Mouse (Mus musculus) layer of hippocampus, adult 2 months (tissue): ENCODE data around the gene Rps15. TPM values are rescaled to one million over a fixed set of nuclear protein-coding genes. Genes with fewer than 3 reads are reported as not detected.

Source experiments
- DNase-seq, 2 experiments: peaks; one replicate each; pipeline ENCODE4 v3.0.0; 2022; ENCODE audit warnings: low spot score in 2 of 2
- H3K27ac ChIP-seq: fragments of 200-600 bp; 2 replicates; pipeline ENCODE4 v1.8.1; 2022
- H3K4me3 ChIP-seq: fragments of 200-600 bp; 2 replicates; pipeline ENCODE4 v1.8.1; 2022; ENCODE audit warnings: mild to moderate bottlenecking
- CTCF ChIP-seq: fragments of 200-600 bp; conservative IDR thresholded peaks from 2 replicates; pipeline ENCODE4 v1.8.1; 2022; ENCODE audit warnings: antibody characterized with exemption, mild to moderate bottlenecking, moderate library complexity
- total RNA-seq, 2 experiments: library from RNA; stranded (reverse); gene quantifications; 2 replicates each; pipeline ENCODE4 v1.2.3; 2021

Gene Rps15
- total RNA-seq, 2 experiments from 2014 or later: 926 to 932 TPM

GRCm38 (mm10) chr10:80315315-80315714, 23.1 kb downstream of the Rps15 start:
- DNase-seq: no peak
- no peak for TF ChIP-seq CTCF
- H3K4me3 ChIP-seq: no peak overlapping the region
- 0 out of 2 replicates have a peak overlapping the region, but pooled peaks have one; percentile 56 for H3K27ac ChIP-seq

DNA sequence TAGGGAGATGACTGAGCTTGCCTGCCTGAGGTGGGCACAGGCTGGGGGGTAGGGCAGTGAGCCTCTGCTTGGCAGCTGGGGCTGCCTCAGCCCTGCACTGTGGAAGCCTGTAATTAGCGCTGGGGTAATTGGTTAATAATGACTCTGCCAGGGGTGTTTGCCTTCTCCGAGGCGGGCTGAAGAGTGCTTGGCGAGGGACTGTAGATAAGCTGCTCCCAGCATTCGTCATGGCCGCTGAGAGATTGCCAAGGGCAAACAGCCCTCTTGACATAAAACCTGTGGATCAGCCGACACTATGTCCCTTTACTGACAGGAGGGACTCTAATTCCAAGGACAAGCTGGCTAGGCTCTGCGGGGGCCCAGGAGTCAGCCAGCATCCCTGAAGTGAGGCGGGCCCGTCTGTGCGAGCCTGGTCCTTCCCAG, 24.1 kb downstream of the Rps15 start:
- Histone ChIP-seq H3K27ac (peak overlapping the region; percentile 56; the same call in 1 of the 2 replicates), H3K4me3 (no peak overlapping the region)
- DNase-seq: no peak
- TF ChIP-seq CTCF: no peak

GRCm38 (mm10) chr10:80317011-80317410, 24.8 kb downstream of the Rps15 start:
- TF ChIP-seq CTCF: no peak
- no peak for DNase-seq
- no peak overlapping the region for H3K4me3 ChIP-seq
- H3K27ac ChIP-seq: peak overlapping the region; percentile 56; the same call in 1 of the 2 replicates

DNA sequence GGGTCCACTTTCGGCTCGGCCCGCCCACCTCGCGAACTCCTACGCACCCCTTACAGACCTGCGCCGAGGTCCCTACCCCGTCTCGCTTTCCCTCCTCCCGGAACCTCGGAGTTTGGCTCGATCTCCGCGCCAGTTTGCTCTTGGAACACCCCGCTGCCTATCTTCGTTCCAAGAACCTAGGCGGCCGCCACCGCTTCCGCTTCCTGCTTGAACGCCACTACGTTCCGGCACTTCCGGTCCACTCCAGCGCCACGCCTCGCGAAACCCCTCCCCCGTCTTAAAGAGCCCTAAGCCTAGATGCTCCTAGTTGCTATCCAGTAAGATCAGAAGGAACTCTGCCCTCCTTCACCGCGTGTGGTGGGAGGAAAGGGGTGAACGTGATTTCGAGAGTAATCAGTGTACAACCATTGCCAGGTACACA, 28.1 kb downstream of the Rps15 start, which contains the start of gene 2310011J03Rik:
Gene 2310011J03Rik, minus strand, starts transcription at position 198 of the 421 bp plus-strand sequence.
- peak; percentile 91 to 93 for DNase-seq
- H3K27ac ChIP-seq: peak within 1 kb of the TSS; percentile 90
- no peak for TF ChIP-seq CTCF
- H3K4me3 ChIP-seq: peak within 1 kb of the TSS; percentile 88

DNA sequence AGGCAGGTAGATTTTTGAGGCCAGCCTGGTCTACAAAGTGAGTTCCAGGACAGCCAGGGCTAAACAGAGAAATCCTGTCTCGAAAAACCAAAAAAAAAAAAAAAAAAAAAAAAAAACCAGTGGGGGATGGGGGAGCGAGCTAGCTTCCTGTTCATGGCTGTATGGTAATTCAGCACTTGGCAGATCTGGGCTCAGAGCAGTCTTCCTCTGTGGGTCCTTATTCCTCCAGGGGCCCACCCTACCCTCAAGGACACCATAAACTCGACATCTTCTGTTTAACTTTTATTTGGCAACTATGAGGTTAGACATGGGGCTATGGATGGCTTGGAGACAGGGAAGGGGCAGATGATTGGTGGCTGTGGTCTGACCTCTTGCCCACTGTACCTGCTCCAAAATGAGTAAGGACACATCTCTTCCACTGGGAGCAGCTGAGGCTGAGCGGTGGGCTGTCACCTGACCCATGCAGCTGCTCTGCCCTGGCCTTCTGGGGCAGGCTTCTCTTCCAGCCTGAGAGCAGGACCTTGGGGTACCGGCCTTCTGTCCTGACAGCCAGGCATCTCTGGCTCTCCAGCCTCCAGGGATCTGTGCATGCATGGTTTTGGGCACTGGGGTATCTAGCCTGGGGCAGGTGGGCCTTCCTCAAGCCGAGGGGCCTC, 28.9 kb downstream of the Rps15 start:
- no peak for DNase-seq
- H3K27ac ChIP-seq: no peak overlapping the region
- no peak overlapping the region for H3K4me3 ChIP-seq
- TF ChIP-seq CTCF: no peak

DNA sequence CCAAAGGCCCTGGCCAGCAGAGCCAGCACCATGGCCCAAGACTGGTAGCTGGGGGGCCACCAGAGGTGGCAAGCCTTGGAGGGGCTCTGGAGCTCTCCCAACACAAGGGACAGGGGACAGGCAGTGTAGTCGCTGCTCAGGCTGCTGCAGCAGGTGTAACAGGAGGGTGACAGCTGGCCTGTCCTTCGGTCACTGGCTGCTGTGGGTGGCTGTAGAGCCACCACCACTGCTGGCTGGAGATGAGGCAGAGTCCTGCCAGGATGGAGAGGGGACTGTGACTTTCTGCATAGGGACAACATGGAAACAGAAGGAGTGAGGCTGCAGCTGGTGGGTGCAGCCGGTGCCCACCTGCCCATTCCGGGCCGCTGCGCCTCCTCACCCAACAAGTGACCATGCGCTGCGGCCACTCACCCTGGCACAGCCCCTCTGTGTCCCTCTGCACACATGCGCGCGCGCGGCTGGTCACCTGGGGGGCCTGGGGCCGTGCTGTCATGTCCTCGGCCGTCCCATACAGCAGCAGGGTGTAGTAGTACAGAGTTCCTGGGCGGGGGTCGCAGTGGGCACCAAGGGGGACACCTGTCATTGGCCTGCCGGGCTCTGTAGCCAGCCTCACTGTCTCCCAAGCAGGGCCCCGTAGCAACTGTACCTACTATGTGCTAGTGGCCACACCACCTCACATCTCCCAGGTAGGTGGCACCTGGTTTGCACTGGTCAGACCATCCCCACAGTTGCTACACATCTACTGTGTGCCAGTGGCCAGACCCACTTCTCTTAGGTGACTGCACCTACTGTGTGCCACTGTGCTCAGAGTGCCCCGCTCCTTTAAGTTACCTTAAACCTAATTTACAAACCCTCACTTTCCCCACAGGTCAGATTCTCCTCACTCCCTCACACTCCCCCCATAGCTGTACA, 29.7 kb downstream of the Rps15 start:
- DNase-seq: no peak
- Histone ChIP-seq H3K4me3 (no peak overlapping the region), H3K27ac (no peak overlapping the region)
- TF ChIP-seq CTCF: no peak

GRCm38 (mm10) chr10:80322811-80323211, 30.6 kb downstream of the Rps15 start:
- TF ChIP-seq CTCF: no peak
- Histone ChIP-seq H3K4me3 (peak overlapping the region; percentile 62), H3K27ac (peak overlapping the region; percentile 54; the same call in 1 of the 2 replicates)
- DNase-seq: no peak

DNA sequence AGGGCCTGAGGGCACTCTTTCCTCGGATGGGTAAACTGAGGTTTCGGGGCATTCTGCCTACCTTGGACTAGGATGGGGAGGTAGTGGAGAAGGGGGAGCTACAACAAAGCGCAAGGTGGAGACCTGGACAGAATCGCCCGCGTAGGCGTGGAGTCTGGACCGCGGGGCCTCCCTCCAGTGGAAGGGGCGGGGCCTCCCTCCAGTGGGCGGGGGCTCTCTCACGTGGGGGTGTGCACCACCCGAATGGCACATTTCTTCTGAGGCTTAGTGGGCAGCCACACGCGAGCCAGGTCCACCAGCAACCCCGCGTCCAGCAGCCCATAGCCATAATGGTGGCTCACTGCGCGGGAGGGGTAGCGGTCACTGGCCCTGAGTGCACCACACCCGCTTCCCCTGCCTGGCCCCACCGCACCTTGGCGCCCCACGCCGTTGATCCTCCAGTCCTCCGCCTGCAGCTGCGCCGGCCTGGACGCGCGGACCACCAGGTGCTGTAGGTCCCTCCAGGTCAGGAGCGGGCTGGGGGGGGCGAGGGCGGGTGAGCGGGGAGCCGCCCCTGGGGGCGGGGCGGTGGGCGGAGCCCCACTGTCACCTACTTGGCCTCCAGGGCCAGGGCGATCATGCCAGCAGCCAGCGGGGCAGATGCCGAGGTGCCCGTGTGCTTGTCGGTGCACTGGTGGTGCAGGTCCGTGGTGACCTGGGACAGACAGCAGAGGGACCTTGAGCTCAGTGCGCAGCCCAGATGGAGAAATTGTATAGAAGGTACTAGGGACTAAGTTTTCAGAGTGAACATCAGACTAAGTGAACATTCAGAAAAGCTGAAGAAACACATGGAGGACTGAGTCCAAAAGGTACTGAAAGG, 31.2 kb downstream of the Rps15 start:
- DNase-seq: no peak
- Histone ChIP-seq H3K27ac (peak overlapping the region; percentile 54; the same call in 1 of the 2 replicates), H3K4me3 (peak overlapping the region; percentile 62)
- TF ChIP-seq CTCF: no peak

- no peak overlapping the region for H3K27ac ChIP-seq
- no peak overlapping the region; the same call in 1 of the 2 replicates for H3K4me3 ChIP-seq
- TF ChIP-seq CTCF: no peak
- no peak for DNase-seq
Measured at GRCm38 (mm10) chr10:80324120-80325037, 32.1 kb downstream of the Rps15 start.

DNA sequence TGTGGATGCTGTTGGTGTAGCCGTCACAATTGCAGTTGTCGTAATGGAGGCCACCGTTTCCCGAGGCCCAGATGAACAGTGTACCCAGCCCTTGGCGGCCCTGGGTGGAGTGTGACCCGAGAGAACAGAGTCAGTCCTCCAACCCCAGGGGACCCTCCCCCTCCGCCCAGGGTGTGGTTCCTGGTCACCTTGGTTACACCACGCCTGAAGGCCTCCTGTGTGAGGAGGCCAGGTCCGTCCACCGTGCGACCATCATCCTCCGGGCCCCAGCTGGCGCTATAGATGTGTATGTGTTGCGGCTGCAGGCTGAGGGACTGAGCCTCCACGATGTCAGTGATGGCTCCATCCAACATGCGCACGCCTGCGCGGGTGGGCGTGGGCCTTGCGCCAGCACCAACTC, 32.8 kb downstream of the Rps15 start:
- no peak for TF ChIP-seq CTCF

More for the DNA sequence above, 32.8 kb downstream of the Rps15 start:
- no peak overlapping the region for H3K27ac ChIP-seq
- no peak overlapping the region for H3K4me3 ChIP-seq
- no peak for DNase-seq
